Mouse (Mus musculus): ENCODE data around the gene Tent5c. TPM values are rescaled to one million over a fixed set of nuclear protein-coding genes. Genes with fewer than 3 reads are reported as not detected.
"Not testable (repeated sequence)": the region's sequence is repeated elsewhere in the genome, so short reads cannot be mapped to it uniquely, and the experiment has no call there.

The Tent5c gene
- polyA plus RNA-seq, 1 experiment, result 248 TPM

DNA sequence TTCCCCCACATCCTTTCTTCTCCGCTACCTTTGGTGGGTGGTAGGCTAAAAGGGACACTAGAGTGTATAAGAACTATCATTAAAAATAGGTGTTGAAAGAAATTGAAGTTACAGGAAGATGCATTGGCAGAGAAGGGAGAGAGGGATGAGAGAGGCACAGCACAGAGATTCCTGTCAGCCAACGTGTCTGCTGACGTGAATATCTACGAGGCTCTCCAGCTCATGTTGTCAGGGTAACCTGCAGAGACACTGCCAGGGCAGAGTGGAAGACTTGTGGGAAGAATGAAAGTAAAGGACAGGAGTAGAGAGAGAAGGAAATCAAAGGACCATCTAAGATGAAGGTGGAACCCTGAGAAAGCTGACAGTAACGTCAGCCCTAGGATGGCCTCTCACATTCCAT lies 73.5 kb downstream of the Tent5c start:
- H3K4me3 ChIP-seq (ENCODE audit: control insufficient read depth, low read depth, low read length), result no peak overlapping the region
- H3K27me3 ChIP-seq (ENCODE audit: control insufficient read depth, insufficient read depth, low read length), result no peaks in the 10 kb centered on the region
- TF ChIP-seq POLR2A (IDR thresholded peaks at IDR 0.05; ENCODE audit: control insufficient read depth, low read depth, low read length), result no peak
- no peak for TF ChIP-seq CTCF (IDR thresholded peaks at IDR 0.05; ENCODE audit: control insufficient read depth, insufficient read depth, insufficient replicate concordance, low read depth, low read length)
- no peak overlapping the region for H3K27ac ChIP-seq (ENCODE audit: control insufficient read depth, insufficient read depth, low read depth, low read length)
- no peaks in the 10 kb centered on the region for H3K4me1 ChIP-seq (ENCODE audit: control insufficient read depth, insufficient read depth, low read length)
- H3K36me3 ChIP-seq (ENCODE audit: control insufficient read depth, insufficient read depth, low read length), result no peaks in the 10 kb centered on the region

DNA sequence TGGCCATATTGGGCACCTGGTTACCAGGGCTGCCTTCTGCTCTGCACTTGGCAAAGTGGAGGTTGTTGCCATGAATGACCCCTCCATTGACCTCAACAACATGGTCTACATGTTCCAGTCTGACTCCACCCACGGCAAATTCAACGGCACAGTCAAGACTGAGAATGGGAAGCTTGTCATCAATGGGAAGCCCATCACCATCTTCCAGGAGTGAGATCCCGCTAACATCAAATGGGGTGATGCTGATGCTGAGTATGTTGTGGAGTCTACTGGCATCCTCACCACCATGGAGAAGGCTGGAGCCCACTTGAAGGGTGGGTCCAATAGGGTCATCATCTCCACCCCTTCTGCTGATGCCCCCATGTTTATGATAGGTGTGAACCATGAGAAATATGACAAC lies 75.5 kb downstream of the Tent5c start:
- H3K4me1 ChIP-seq (ENCODE audit: control insufficient read depth, insufficient read depth, low read length); H3K36me3 ChIP-seq (ENCODE audit: control insufficient read depth, insufficient read depth, low read length); H3K4me3 ChIP-seq (ENCODE audit: control insufficient read depth, low read depth, low read length); H3K27me3 ChIP-seq (ENCODE audit: control insufficient read depth, insufficient read depth, low read length); H3K27ac ChIP-seq (ENCODE audit: control insufficient read depth, insufficient read depth, low read depth, low read length): not testable (repeated sequence)

DNA sequence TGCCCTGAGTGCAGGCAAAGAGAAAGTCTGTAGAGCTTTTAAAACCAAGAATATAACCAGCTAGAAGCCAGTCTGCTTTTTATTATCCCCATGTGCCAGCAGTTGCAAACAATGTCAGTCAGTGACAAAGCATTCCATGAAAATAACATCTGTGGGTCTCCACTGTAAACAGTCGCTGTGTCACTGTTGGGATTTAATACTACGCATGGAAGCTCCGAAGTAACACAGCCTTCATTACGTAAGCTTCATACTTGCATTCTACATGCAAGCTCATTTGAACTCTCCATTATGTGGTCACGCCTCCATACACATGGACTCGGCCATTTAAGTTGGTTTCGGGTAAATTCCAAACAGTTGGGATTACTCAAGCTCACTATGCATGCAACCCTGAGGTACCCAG lies 77.2 kb downstream of the Tent5c start:
- no peak overlapping the region for H3K27ac ChIP-seq (ENCODE audit: control insufficient read depth, insufficient read depth, low read depth, low read length)
- H3K4me3 ChIP-seq (ENCODE audit: control insufficient read depth, low read depth, low read length), result no peak overlapping the region
- TF ChIP-seq CTCF (IDR thresholded peaks at IDR 0.05; ENCODE audit: control insufficient read depth, insufficient read depth, insufficient replicate concordance, low read depth, low read length), result no peak
- no peak for TF ChIP-seq POLR2A (IDR thresholded peaks at IDR 0.05; ENCODE audit: control insufficient read depth, low read depth, low read length)
- no peaks in the 10 kb centered on the region for H3K36me3 ChIP-seq (ENCODE audit: control insufficient read depth, insufficient read depth, low read length)
- no peaks in the 10 kb centered on the region for H3K27me3 ChIP-seq (ENCODE audit: control insufficient read depth, insufficient read depth, low read length)
- no peaks in the 10 kb centered on the region for H3K4me1 ChIP-seq (ENCODE audit: control insufficient read depth, insufficient read depth, low read length)

DNA sequence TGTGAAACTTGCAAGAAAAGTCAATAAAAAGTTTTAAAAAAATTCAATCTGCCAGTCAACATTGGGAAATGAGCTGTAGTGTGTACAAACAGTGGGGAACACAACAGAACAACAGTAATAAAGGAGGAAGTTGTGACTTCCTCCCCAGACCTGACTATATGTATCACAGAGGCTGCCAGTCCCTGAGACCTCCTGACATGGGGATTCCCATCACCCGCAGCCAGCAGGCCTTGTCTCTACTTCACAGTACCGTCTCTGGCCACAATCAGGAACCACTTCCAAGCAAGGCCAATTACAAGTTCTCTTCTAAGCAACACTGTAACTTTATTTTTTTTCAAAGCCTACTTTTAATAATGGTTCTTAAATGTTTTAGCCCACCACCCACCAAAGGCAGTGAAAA lies 79.8 kb downstream of the Tent5c start:
- TF ChIP-seq CTCF (IDR thresholded peaks at IDR 0.05; ENCODE audit: control insufficient read depth, insufficient read depth, insufficient replicate concordance, low read depth, low read length) (no peak), POLR2A (IDR thresholded peaks at IDR 0.05; ENCODE audit: control insufficient read depth, low read depth, low read length) (no peak)
- Histone ChIP-seq H3K4me1 (ENCODE audit: control insufficient read depth, insufficient read depth, low read length) (no peaks in the 10 kb centered on the region), H3K27me3 (ENCODE audit: control insufficient read depth, insufficient read depth, low read length) (no peaks in the 10 kb centered on the region), H3K4me3 (ENCODE audit: control insufficient read depth, low read depth, low read length) (no peak overlapping the region), H3K27ac (ENCODE audit: control insufficient read depth, insufficient read depth, low read depth, low read length) (no peak overlapping the region), H3K36me3 (ENCODE audit: control insufficient read depth, insufficient read depth, low read length) (no peaks in the 10 kb centered on the region)

DNA sequence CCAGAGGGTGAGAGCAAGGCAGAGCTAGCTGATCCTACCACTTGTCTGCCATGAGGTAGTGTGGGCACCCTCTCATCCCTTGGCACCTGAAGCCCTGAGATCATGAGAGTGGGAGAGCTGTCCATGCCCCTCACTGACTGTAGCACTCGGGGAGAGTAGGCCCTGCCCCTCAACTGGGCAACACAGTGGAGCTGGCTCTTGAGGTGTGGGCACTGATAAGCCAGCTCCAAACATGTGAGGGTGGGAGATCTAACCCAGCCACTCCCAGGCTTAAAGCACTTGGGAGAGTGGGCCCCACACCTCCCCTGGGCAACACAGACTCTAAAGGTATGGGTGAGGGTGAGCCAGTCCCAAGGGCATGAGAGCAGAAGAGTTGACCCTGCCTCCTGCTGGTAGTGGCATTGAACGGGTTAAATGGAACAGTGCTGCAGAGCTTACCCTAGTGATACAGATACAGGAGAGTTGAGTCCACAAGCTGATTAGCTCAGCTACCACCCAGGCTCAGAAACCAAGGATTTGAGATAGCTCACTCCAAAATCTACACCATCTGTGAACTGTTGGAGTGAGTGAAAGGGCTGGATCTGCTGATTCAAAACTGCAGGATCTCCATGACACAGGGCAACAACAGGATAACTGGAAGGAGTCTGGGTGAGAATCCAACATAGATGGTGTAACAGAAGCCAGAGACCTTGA lies 80.6 kb downstream of the Tent5c start:
- Histone ChIP-seq H3K27ac (ENCODE audit: control insufficient read depth, insufficient read depth, low read depth, low read length) (no peak overlapping the region), H3K4me3 (ENCODE audit: control insufficient read depth, low read depth, low read length) (no peak overlapping the region), H3K27me3 (ENCODE audit: control insufficient read depth, insufficient read depth, low read length) (no peaks in the 10 kb centered on the region), H3K36me3 (ENCODE audit: control insufficient read depth, insufficient read depth, low read length) (no peaks in the 10 kb centered on the region), H3K4me1 (ENCODE audit: control insufficient read depth, insufficient read depth, low read length) (no peaks in the 10 kb centered on the region)
- no peak for TF ChIP-seq POLR2A (IDR thresholded peaks at IDR 0.05; ENCODE audit: control insufficient read depth, low read depth, low read length)
- no peak for TF ChIP-seq CTCF (IDR thresholded peaks at IDR 0.05; ENCODE audit: control insufficient read depth, insufficient read depth, insufficient replicate concordance, low read depth, low read length)

DNA sequence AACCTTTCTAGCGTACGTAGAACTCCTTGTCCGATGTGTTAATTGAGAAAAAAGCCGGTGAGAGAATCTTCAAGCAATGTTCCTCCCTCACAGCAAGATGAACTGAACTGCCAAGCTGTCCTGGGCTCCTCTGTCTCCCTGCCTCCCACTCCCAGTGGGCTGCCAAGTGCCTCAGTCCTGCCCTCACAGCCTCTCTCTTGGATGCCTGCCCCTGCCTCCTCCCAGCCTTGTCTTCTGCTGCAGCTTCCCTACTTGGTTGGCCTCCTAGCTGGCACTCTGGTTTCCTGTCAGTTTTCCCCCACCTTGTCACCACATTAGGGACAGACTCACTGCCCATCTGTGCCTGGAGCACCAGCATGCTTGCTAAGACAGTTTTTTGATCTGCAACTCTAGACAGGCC lies 86.5 kb downstream of the Tent5c start:
- H3K36me3 ChIP-seq (ENCODE audit: control insufficient read depth, insufficient read depth, low read length), result no peaks in the 10 kb centered on the region
- no peak for TF ChIP-seq POLR2A (IDR thresholded peaks at IDR 0.05; ENCODE audit: control insufficient read depth, low read depth, low read length)
- TF ChIP-seq CTCF (IDR thresholded peaks at IDR 0.05; ENCODE audit: control insufficient read depth, insufficient read depth, insufficient replicate concordance, low read depth, low read length), result no peak
- H3K27ac ChIP-seq (ENCODE audit: control insufficient read depth, insufficient read depth, low read depth, low read length), result no peak overlapping the region
- H3K4me3 ChIP-seq (ENCODE audit: control insufficient read depth, low read depth, low read length), result no peak overlapping the region
- no peaks in the 10 kb centered on the region for H3K4me1 ChIP-seq (ENCODE audit: control insufficient read depth, insufficient read depth, low read length)
- no peaks in the 10 kb centered on the region for H3K27me3 ChIP-seq (ENCODE audit: control insufficient read depth, insufficient read depth, low read length)

Other genes with a start within 250 kb of the Tent5c start
- 9.8 and 12.0 TPM in 2 replicates for gene Man1a2, start 196.2 kb upstream of the Tent5c start, polyA plus RNA-seq (2012; rRNA removed)